Mouse (Mus musculus): ENCODE results near the gene Zbtb42.

The Zbtb42 gene

GRCm38 (mm10) chr12:112678555-112679026, at the start of gene Zbtb42:
Gene Zbtb42, plus strand, starts transcription at chr12:112678828.
- TF ChIP-seq GATA4 (IDR thresholded peaks at IDR 0.05; ENCODE audit: insufficient replicate concordance, low read length) = no peak

GRCm38 (mm10) chr12:112628928-112629721, 49.5 kb upstream of the Zbtb42 start:
- TF ChIP-seq GATA4 (IDR thresholded peaks at IDR 0.05; ENCODE audit: insufficient replicate concordance, low read length) = no peak

GRCm38 (mm10) chr12:112630029-112630428, 48.6 kb upstream of the Zbtb42 start:
- TF ChIP-seq GATA4 (IDR thresholded peaks at IDR 0.05; ENCODE audit: insufficient replicate concordance, low read length) = no peak

GRCm38 (mm10) chr12:112630796-112631195, 47.8 kb upstream of the Zbtb42 start:
- TF ChIP-seq GATA4 (IDR thresholded peaks at IDR 0.05; ENCODE audit: insufficient replicate concordance, low read length) = no peak

- TF ChIP-seq GATA4 (IDR thresholded peaks at IDR 0.05; ENCODE audit: insufficient replicate concordance, low read length) = no peak
Measured at GRCm38 (mm10) chr12:112631472-112631871, 47.2 kb upstream of the Zbtb42 start.

GRCm38 (mm10) chr12:112632084-112632777, 46.4 kb upstream of the Zbtb42 start:
- TF ChIP-seq GATA4 (IDR thresholded peaks at IDR 0.05; ENCODE audit: insufficient replicate concordance, low read length) = no peak

GRCm38 (mm10) chr12:112632907-112633306, 45.7 kb upstream of the Zbtb42 start:
- TF ChIP-seq GATA4 (IDR thresholded peaks at IDR 0.05; ENCODE audit: insufficient replicate concordance, low read length) = no peak

GRCm38 (mm10) chr12:112633686-112634085, 44.9 kb upstream of the Zbtb42 start:
- TF ChIP-seq GATA4 (IDR thresholded peaks at IDR 0.05; ENCODE audit: insufficient replicate concordance, low read length) = no peak

- no peak for TF ChIP-seq GATA4 (IDR thresholded peaks at IDR 0.05; ENCODE audit: insufficient replicate concordance, low read length)
Measured at GRCm38 (mm10) chr12:112639526-112639925, 39.1 kb upstream of the Zbtb42 start.

GRCm38 (mm10) chr12:112643126-112643525, 35.5 kb upstream of the Zbtb42 start:
- no peak for TF ChIP-seq GATA4 (IDR thresholded peaks at IDR 0.05; ENCODE audit: insufficient replicate concordance, low read length)

- peak; percentile 17; the same call in 1 of the 2 replicates for TF ChIP-seq GATA4 (IDR thresholded peaks at IDR 0.05; ENCODE audit: insufficient replicate concordance, low read length)
Measured at GRCm38 (mm10) chr12:112644180-112644854, 34.3 kb upstream of the Zbtb42 start, which contains the start of gene Siva1. Gene Siva1, plus strand, starts transcription at chr12:112644679.

- TF ChIP-seq GATA4 (IDR thresholded peaks at IDR 0.05; ENCODE audit: insufficient replicate concordance, low read length) = no peak
Measured at GRCm38 (mm10) chr12:112644855-112645506, 33.6 kb upstream of the Zbtb42 start.

GRCm38 (mm10) chr12:112646139-112646538, 32.5 kb upstream of the Zbtb42 start:
- TF ChIP-seq GATA4 (IDR thresholded peaks at IDR 0.05; ENCODE audit: insufficient replicate concordance, low read length) = no peak

GRCm38 (mm10) chr12:112648081-112648480, 30.5 kb upstream of the Zbtb42 start:
- TF ChIP-seq GATA4 (IDR thresholded peaks at IDR 0.05; ENCODE audit: insufficient replicate concordance, low read length) = no peak

Data from liver, adult (tissue).